Mouse (Mus musculus): ENCODE measurements around the gene Susd1. TPM values are rescaled to one million over a fixed set of nuclear protein-coding genes. Genes with fewer than 3 reads are reported as not detected.

The Susd1 gene
- polyA plus RNA-seq, 1 experiment from 2014 or later, result 8.1 TPM

DNA sequence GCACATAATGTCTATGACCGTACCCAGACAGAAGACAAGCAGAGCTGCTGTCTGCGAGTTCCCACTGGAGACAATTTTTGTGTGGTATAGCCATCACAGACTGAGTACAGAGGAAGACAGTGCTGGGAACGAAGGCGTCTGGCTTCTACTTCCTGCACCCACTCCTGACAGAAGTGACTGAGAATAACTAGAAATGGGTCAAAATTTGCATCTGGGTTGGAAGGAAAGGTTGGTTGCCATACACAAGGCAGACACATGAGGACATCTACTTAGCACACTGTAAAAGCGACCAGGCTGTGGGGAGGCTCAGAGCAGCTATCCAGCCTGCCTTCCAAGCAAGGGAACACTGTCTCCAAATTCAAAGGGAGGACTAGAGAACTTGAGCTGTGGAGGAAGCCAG lies 66.5 kb downstream of the Susd1 start:
- H3K27ac ChIP-seq, result no peak overlapping the region
- WGBS, result 88% methylated on average over 5 of the region's 5 CpGs
- no peaks in the 10 kb centered on the region for H3K27me3 ChIP-seq (ENCODE audit: insufficient read depth, poor library complexity, severe bottlenecking)
- H3K9me3 ChIP-seq, result no peaks in the 10 kb centered on the region; the same call in 1 of the 2 replicates
- H3K36me3 ChIP-seq, result peaks cover 8% of the 10 kb centered on the region
- no peak for DNase-seq (ENCODE audit: low spot score)
- peaks cover 18% of the 10 kb centered on the region for H3K4me1 ChIP-seq
- no peak overlapping the region for H3K4me3 ChIP-seq

DNA sequence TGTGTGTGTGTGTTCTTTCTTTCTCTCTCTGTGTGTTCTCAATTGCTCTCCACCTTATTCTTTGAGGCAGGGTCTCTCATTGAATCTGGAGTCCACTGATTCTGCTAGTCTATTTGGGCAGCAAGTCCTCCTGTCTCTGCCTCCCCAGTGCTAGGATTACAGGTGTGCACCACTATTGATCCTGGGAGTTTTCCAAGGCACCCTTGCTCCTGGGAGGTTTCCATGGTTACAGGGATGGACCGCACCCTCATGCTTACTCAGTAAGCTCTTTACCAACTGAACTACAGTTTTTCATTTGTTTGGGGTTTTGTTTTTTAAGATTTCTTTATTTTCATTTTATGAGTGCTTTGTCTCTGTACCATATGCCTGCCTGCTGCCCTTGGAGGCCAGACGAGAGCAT lies 68.5 kb downstream of the Susd1 start:
- Histone ChIP-seq H3K9me3 (no peaks in the 10 kb centered on the region; the same call in 1 of the 2 replicates), H3K36me3 (peaks cover 8% of the 10 kb centered on the region), H3K27ac (no peak overlapping the region), H3K4me1 (peaks cover 19% of the 10 kb centered on the region), H3K4me3 (no peak overlapping the region), H3K27me3 (ENCODE audit: insufficient read depth, poor library complexity, severe bottlenecking) (no peaks in the 10 kb centered on the region)
- no peak for DNase-seq (ENCODE audit: low spot score)
- WGBS, result 94% methylated on average over 2 of the region's 2 CpGs

GRCm38 (mm10) chr4:59368118-59368517 lies 70.3 kb downstream of the Susd1 start:
- Histone ChIP-seq H3K36me3 (peaks cover 8% of the 10 kb centered on the region), H3K4me1 (peaks cover 35% of the 10 kb centered on the region), H3K4me3 (no peak overlapping the region), H3K9me3 (no peaks in the 10 kb centered on the region; the same call in 1 of the 2 replicates), H3K27me3 (ENCODE audit: insufficient read depth, poor library complexity, severe bottlenecking) (no peaks in the 10 kb centered on the region), H3K27ac (no peak overlapping the region)
- WGBS, result 55% methylated on average over 9 of the region's 9 CpGs
- DNase-seq (ENCODE audit: low spot score), result no peak

DNA sequence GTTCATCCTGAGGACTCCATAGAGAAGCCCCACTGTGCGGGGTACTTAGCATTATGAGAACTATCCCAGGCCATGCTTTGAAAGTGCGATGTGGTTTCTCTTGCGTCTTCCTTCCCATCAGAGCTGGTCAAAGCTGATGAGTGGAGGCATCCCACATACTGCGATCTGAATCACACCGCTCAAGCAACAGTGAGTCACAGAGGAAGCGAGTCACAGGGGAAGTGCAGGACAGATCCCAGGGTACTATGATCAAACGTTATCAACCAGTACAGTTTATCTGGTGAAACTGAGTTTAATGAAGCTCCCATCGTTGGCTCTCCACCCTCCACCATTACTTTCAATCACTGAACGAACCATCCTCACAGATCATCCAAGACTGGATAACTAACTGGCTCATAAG lies 72.2 kb downstream of the Susd1 start:
- H3K4me3 ChIP-seq, result no peak overlapping the region
- no peak for DNase-seq (ENCODE audit: low spot score)
- no peaks in the 10 kb centered on the region; the same call in 1 of the 2 replicates for H3K9me3 ChIP-seq
- H3K4me1 ChIP-seq, result peaks cover 27% of the 10 kb centered on the region
- no peak overlapping the region for H3K27ac ChIP-seq
- 75% methylated on average over 9 of the region's 9 CpGs for WGBS
- H3K36me3 ChIP-seq, result peaks cover 8% of the 10 kb centered on the region
- no peaks in the 10 kb centered on the region for H3K27me3 ChIP-seq (ENCODE audit: insufficient read depth, poor library complexity, severe bottlenecking)

DNA sequence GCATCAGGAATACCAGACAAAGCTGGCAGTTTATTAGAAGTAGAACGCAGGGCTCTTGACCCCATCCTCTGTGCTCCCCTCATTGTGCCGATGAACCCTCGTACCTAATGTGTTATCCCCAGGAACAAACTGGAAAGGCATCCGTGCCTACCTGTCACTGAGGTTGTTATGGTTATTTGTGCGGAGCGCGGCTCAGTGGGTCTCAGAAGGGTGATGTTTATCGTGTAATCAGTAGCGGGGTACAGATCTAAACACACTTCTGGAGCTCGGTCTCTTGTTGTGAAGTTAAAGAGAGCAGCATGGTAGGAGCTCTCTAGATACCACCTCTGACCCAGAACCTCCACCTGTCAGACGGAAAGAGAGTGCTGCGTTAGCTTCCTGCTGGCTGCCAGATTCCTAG lies 72.9 kb downstream of the Susd1 start:
- peaks cover 27% of the 10 kb centered on the region for H3K4me1 ChIP-seq
- H3K27me3 ChIP-seq (ENCODE audit: insufficient read depth, poor library complexity, severe bottlenecking), result no peaks in the 10 kb centered on the region
- H3K36me3 ChIP-seq, result peaks cover 8% of the 10 kb centered on the region
- H3K27ac ChIP-seq, result no peak overlapping the region
- H3K4me3 ChIP-seq, result no peak overlapping the region
- DNase-seq (ENCODE audit: low spot score), result no peak
- no peaks in the 10 kb centered on the region; the same call in 1 of the 2 replicates for H3K9me3 ChIP-seq
- WGBS, result 89% methylated on average over 12 of the region's 12 CpGs

DNA sequence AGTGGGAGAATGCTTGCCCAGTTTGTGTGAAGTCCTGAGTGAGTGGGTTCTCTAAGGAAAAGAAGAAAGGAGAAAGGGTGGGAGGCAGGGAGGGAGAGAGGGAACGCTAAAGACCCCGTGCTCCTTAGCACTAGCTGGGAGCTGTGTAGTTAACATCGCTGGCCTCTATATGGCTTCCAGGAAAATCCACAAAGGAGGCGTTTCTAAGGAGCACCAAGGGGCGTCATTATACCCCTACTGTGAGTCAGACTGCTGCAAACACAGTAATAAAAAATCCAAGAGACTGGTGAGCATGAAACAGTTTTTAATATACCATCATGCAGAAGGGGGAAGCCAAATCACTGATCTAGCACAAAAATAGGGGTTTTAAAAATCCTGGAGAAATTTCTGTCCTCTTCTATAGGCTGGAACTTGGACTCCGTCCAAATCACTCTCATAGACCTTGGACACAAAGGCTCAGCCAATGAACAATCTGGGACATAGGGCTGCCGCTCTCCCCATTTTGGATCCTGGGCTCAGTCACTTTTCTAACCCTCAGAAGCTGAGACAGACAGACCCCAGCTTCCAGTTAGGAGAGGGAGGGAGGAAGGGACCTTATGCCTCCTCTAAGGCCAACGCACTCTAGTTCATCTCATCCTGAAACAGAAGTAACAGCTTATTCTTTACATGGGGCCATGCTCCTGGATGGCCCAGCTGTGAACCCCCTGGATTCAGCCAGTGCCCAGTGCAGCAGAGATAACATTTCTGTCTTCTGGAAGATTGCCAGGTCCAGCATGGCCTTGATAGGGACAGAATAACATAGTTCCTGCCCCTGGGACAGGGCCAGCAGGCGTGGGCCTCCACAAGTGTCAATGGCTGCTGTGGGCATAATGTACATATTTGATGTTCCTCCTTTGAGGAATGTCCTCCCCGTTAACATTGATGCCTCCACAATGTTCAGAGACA lies 73.9 kb downstream of the Susd1 start:
- H3K4me3 ChIP-seq, result no peak overlapping the region
- no peak for DNase-seq (ENCODE audit: low spot score)
- peak overlapping the region; percentile 56; the same call in 1 of the 2 replicates for H3K27ac ChIP-seq
- H3K27me3 ChIP-seq (ENCODE audit: insufficient read depth, poor library complexity, severe bottlenecking), result no peaks in the 10 kb centered on the region
- no peaks in the 10 kb centered on the region for H3K9me3 ChIP-seq
- H3K4me1 ChIP-seq, result peaks cover 27% of the 10 kb centered on the region
- H3K36me3 ChIP-seq, result peaks cover under 1% of the 10 kb centered on the region
- 69% methylated on average over 10 of the region's 10 CpGs for WGBS

DNA sequence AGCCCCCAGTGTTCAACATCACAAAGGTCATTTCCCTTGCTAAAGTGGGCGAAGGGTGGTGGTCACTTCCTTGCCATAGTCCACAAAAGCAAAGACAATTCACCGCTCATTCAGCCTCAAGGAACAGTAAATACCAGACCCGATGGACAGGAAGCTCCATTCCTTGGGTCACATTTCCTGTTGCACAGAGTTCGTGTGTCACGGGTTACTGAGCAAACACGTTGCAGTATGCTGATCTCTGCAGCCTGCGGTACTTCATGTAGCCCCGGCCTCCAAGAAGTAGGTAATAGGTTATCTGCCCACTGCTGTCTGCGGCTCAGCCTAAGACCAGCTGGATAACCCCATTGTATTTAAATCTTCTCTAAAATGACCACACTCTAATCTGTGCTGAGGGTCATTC lies 75.4 kb downstream of the Susd1 start:
- H3K9me3 ChIP-seq, result no peaks in the 10 kb centered on the region

DNA sequence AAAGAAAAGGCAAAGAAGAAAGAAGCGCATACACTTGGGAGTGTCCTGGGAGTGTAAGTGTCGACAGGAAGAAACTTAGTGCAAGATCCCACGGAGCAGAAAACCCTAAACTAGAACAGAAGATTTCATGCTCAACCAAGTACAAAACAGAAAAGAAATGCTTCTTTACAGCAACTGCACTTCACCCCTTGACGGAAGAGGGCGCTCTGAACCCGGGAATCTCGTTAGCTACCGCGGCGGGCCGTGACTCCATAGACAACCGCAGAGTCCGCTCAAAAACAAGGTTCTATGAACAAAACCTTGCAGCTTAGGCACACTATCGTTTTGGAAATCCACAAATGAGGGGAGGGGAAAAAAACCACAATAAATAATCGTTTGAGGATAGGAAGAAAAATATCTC lies 77.7 kb downstream of the Susd1 start:
- 2% methylated on average over 15 of the region's 15 CpGs for WGBS
- H3K4me3 ChIP-seq, result no peak overlapping the region; the same call in 1 of the 2 replicates
- H3K36me3 ChIP-seq, result 0 out of 2 replicates have a peak, but pooled peaks cover 4% of the 10 kb centered on the region
- H3K4me1 ChIP-seq, result peaks cover 20% of the 10 kb centered on the region
- DNase-seq (ENCODE audit: low spot score), result peak; percentile 83
- no peaks in the 10 kb centered on the region for H3K9me3 ChIP-seq
- no peaks in the 10 kb centered on the region for H3K27me3 ChIP-seq (ENCODE audit: insufficient read depth, poor library complexity, severe bottlenecking)
- no peak overlapping the region for H3K27ac ChIP-seq

More for the DNA sequence above, 75.4 kb downstream of the Susd1 start:
- Histone ChIP-seq H3K27ac (0 out of 2 replicates have a peak overlapping the region, but pooled peaks have one; percentile 4), H3K4me1 (peaks cover 21% of the 10 kb centered on the region), H3K4me3 (no peak overlapping the region), H3K27me3 (ENCODE audit: insufficient read depth, poor library complexity, severe bottlenecking) (no peaks in the 10 kb centered on the region), H3K36me3 (no peaks in the 10 kb centered on the region)
- peak; percentile 80 for DNase-seq (ENCODE audit: low spot score)
- 45% methylated on average over 9 of the region's 9 CpGs for WGBS

DNA sequence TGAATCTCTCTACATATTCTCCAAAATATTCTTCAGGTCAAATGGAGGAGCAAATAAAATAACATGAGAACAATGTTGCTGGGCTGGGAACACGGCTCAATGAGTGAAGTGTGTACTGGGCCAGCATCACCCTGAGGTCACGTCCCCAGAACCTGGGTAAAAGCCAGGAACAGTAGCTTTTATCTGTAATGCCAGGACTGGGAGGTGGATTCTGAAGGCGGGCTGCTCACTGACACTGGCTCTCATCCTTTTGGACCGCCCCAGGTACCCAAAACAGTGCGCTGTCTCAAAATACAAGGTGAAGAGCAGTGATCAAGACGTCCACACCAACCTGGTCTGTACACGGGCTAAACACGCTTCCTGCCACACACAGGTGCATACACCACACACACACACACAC lies 78.5 kb downstream of the Susd1 start:
- 82% methylated on average over 8 of the region's 8 CpGs for WGBS
- Histone ChIP-seq H3K36me3 (0 out of 2 replicates have a peak, but pooled peaks cover 4% of the 10 kb centered on the region), H3K27ac (no peak overlapping the region)

DNA sequence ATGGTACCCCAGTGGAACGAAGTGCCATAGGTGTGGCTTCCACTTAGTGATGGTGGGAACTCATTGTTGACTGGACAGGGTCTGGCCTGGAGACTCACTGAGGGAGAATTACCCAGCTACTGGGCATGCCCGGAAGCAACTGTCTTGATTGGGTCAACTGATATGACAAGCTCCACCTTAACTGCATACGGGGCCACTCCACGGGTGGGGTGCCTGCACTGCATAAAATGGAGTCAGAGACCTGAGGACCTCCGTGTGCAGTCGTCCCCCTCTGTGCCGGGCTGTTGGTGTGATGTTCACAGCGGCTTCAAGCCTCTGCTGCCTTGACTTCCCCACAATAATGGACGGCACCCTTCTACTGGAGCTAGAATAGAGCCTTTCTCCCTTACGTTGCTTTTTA lies 79.5 kb downstream of the Susd1 start:
- Histone ChIP-seq H3K9me3 (no peaks in the 10 kb centered on the region), H3K4me3 (no peak overlapping the region), H3K36me3 (0 out of 2 replicates have a peak, but pooled peaks cover 4% of the 10 kb centered on the region), H3K4me1 (peaks cover 9% of the 10 kb centered on the region), H3K27ac (no peak overlapping the region), H3K27me3 (ENCODE audit: insufficient read depth, poor library complexity, severe bottlenecking) (no peaks in the 10 kb centered on the region)
- no peak for DNase-seq (ENCODE audit: low spot score)
- 85% methylated on average over 10 of the region's 10 CpGs for WGBS

More for the DNA sequence above, 78.5 kb downstream of the Susd1 start:
- DNase-seq (ENCODE audit: low spot score), result no peak
- Histone ChIP-seq H3K9me3 (no peaks in the 10 kb centered on the region), H3K4me3 (no peak overlapping the region), H3K27me3 (ENCODE audit: insufficient read depth, poor library complexity, severe bottlenecking) (no peaks in the 10 kb centered on the region), H3K4me1 (peaks cover 18% of the 10 kb centered on the region)

DNA sequence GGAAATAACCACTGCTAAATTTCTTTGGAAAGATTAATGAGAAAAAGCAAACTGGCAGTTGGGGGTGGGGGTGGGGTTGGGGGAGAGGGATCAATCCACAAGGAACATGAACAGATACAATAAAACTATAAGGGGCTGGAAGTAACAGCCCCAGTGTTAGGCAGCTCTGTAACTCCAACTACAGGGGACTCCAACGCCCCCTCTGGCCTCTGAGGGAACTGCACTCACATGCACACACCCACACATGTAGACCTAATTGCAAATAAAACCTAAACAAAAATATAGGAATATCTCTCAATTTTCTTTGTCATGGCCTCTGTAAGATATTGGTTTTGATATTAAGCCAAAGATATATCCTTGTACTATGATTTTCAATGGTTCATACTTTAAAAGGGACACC lies 83.0 kb downstream of the Susd1 start:
- Histone ChIP-seq H3K9me3 (no peaks in the 10 kb centered on the region), H3K4me1 (no peaks in the 10 kb centered on the region), H3K36me3 (0 out of 2 replicates have a peak, but pooled peaks cover 4% of the 10 kb centered on the region), H3K27me3 (ENCODE audit: insufficient read depth, poor library complexity, severe bottlenecking) (no peaks in the 10 kb centered on the region), H3K4me3 (no peak overlapping the region), H3K27ac (no peak overlapping the region)
- WGBS, result 61% methylated on average over 1 of the region's 1 CpGs
- no peak for DNase-seq (ENCODE audit: low spot score)

GRCm38 (mm10) chr4:59354666-59355065 lies 83.8 kb downstream of the Susd1 start:
- no peaks in the 10 kb centered on the region for H3K9me3 ChIP-seq
- H3K36me3 ChIP-seq, result 0 out of 2 replicates have a peak, but pooled peaks cover 4% of the 10 kb centered on the region
- no peaks in the 10 kb centered on the region for H3K27me3 ChIP-seq (ENCODE audit: insufficient read depth, poor library complexity, severe bottlenecking)
- no peak for DNase-seq (ENCODE audit: low spot score)
- 90% methylated on average over 3 of the region's 3 CpGs for WGBS
- no peak overlapping the region for H3K27ac ChIP-seq
- peaks cover 1% of the 10 kb centered on the region; the same call in 1 of the 2 replicates for H3K4me1 ChIP-seq
- H3K4me3 ChIP-seq, result no peak overlapping the region

- peaks cover 9% of the 10 kb centered on the region; the same call in 1 of the 2 replicates for H3K4me1 ChIP-seq
- DNase-seq (ENCODE audit: low spot score), result no peak
- H3K27ac ChIP-seq, result no peak overlapping the region
- no peaks in the 10 kb centered on the region for H3K9me3 ChIP-seq
- H3K27me3 ChIP-seq (ENCODE audit: insufficient read depth, poor library complexity, severe bottlenecking), result no peaks in the 10 kb centered on the region
- H3K36me3 ChIP-seq, result 0 out of 2 replicates have a peak, but pooled peaks cover 4% of the 10 kb centered on the region
- no peak overlapping the region for H3K4me3 ChIP-seq
- 79% methylated on average over 7 of the region's 7 CpGs for WGBS
Observed at GRCm38 (mm10) chr4:59351938-59352337, 86.5 kb downstream of the Susd1 start.
